Mouse (Mus musculus) forebrain, embryonic 16.5 days (tissue): ENCODE results near the gene Rab42. TPM values are rescaled to one million over a fixed set of nuclear protein-coding genes. Genes with fewer than 3 reads are reported as not detected.
"Not testable (repeated sequence)": the region's sequence is repeated elsewhere in the genome, so short reads cannot be mapped to it uniquely, and the experiment has no call there.

Source experiments
- ATAC-seq: fragments of 200-750 bp; cut with Nextera tagmentation; 2 replicates; pipeline ENCODE4 v1.8.0; 2017; ENCODE audit warnings: mild to moderate bottlenecking, moderate library complexity
- H3K27ac ChIP-seq: fragments of 300-500 bp; sonication (generic); 2 replicates; pipeline ENCODE4 v1.5.1; 2014; ENCODE audit warnings: low read length, control low read depth
- H3K27me3 ChIP-seq: fragments of 300-500 bp; sonication (generic); replicated peaks from 2 replicates; pipeline ENCODE4 v1.6.1; 2014; ENCODE audit warnings: low read length; ENCODE audit not compliant: control insufficient read depth, insufficient read depth
- H3K36me3 ChIP-seq: fragments of 300-500 bp; sonication (generic); 2 replicates; pipeline ENCODE4 v1.6.1; 2014; ENCODE audit not compliant: control insufficient read depth, insufficient read depth
- H3K4me1 ChIP-seq: fragments of 300-500 bp; sonication (generic); replicated peaks from 2 replicates; pipeline ENCODE4 v1.6.1; 2014; ENCODE audit warnings: low read length; ENCODE audit not compliant: control insufficient read depth, insufficient read depth
- H3K4me2 ChIP-seq: fragments of 300-500 bp; sonication (generic); 2 replicates; pipeline ENCODE4 v1.6.1; 2014; ENCODE audit warnings: mild to moderate bottlenecking, low read length, control low read depth
- H3K4me3 ChIP-seq: fragments of 300-500 bp; sonication (generic); replicated peaks from 2 replicates; pipeline ENCODE4 v1.5.1; 2014; ENCODE audit warnings: mild to moderate bottlenecking, low read length, control low read depth
- H3K9ac ChIP-seq: fragments of 300-500 bp; sonication (generic); replicated peaks from 2 replicates; pipeline ENCODE4 v1.6.1; 2014; ENCODE audit warnings: low read depth, low read length, control low read depth
- H3K9me3 ChIP-seq: fragments of 300-500 bp; sonication (generic); 2 replicates; pipeline ENCODE4 v1.6.1; 2016; ENCODE audit warnings: low read length; ENCODE audit not compliant: control insufficient read depth
- WGBS: fragments of 180-500 bp; shearing (Covaris S2); extraction: QIAGEN DNeasy Blood & Tissue Kit; methylation state at CpG from one replicate; pipeline ENCODE4 v1.1.7; 2014; 5-methylcytosine and 5-hydroxymethylcytosine counted together
- polyA plus RNA-seq: library from polyadenylated mRNA; unstranded; fragments of >200 nt; fragmentation: Nextera tagmentation; extraction: Ambion mirVana; gene quantifications from 2 replicates; pipeline ENCODE4 v1.2.1, GENCODE M21; 2015

The Rab42 gene
- polyA plus RNA-seq, 1 experiment from 2014 or later: 1.4 TPM

GRCm38 (mm10) chr4:132306004-132306403 is 2.8 kb upstream of the Rab42 start:
- no peak overlapping the region for H3K27ac ChIP-seq
- no peaks in the 10 kb centered on the region for H3K9me3 ChIP-seq
- no peak for ATAC-seq
- peaks cover 11% of the 10 kb centered on the region for H3K4me1 ChIP-seq
- H3K4me2 ChIP-seq: no peak overlapping the region
- WGBS: 70% methylated on average over 6 of the region's 6 CpGs
- peaks cover 8% of the 10 kb centered on the region for H3K36me3 ChIP-seq
- no peak overlapping the region for H3K9ac ChIP-seq
- no peaks in the 10 kb centered on the region for H3K27me3 ChIP-seq
- H3K4me3 ChIP-seq: no peak overlapping the region

- Histone ChIP-seq H3K36me3 (peaks cover 2% of the 10 kb centered on the region; the same call in 1 of the 2 replicates), H3K4me1 (peaks cover 8% of the 10 kb centered on the region), H3K4me3 (no peak overlapping the region), H3K27ac (no peak overlapping the region), H3K9me3 (no peaks in the 10 kb centered on the region), H3K9ac (no peak overlapping the region), H3K27me3 (no peaks in the 10 kb centered on the region), H3K4me2 (no peak overlapping the region)
- no peak for ATAC-seq
- WGBS: 91% methylated on average over 8 of the region's 8 CpGs
These were observed 2.1 kb upstream of the Rab42 start for GRCm38 (mm10) chr4:132305276-132305675.

GRCm38 (mm10) chr4:132303484-132303883 is 299 bp upstream of the Rab42 start:
- not testable (repeated sequence) for H3K27me3 ChIP-seq, H3K4me1 ChIP-seq, H3K9me3 ChIP-seq, H3K36me3 ChIP-seq, H3K27ac ChIP-seq, ATAC-seq
- peak overlapping the region; percentile 56 for H3K4me2 ChIP-seq
- peak overlapping the region; percentile 44 for H3K4me3 ChIP-seq
- peak overlapping the region; percentile 52; the same call in 1 of the 2 replicates for H3K9ac ChIP-seq
- 47% methylated on average over 6 of the region's 6 CpGs for WGBS

- H3K9me3 ChIP-seq: no peaks in the 10 kb centered on the region
- no peak overlapping the region for H3K27ac ChIP-seq
- peak overlapping the region; percentile 44 for H3K4me3 ChIP-seq
- peak overlapping the region; percentile 56 for H3K4me2 ChIP-seq
- no peaks in the 10 kb centered on the region for H3K4me1 ChIP-seq
- H3K36me3 ChIP-seq: no peaks in the 10 kb centered on the region
- 69% methylated on average over 16 of the region's 16 CpGs for WGBS
- H3K9ac ChIP-seq: no peak overlapping the region; the same call in 1 of the 2 replicates
- H3K27me3 ChIP-seq: no peaks in the 10 kb centered on the region
- ATAC-seq: no peak
These were observed 933 bp downstream of the Rab42 start for GRCm38 (mm10) chr4:132301965-132302938.

- no peak for ATAC-seq
- no peak overlapping the region for H3K27ac ChIP-seq
- H3K9ac ChIP-seq: no peak overlapping the region
- no peaks in the 10 kb centered on the region for H3K27me3 ChIP-seq
- H3K4me1 ChIP-seq: no peaks in the 10 kb centered on the region
- 74% methylated on average over 6 of the region's 6 CpGs for WGBS
- H3K9me3 ChIP-seq: no peaks in the 10 kb centered on the region
- H3K4me2 ChIP-seq: no peak overlapping the region
- H3K4me3 ChIP-seq: no peak overlapping the region
- no peaks in the 10 kb centered on the region for H3K36me3 ChIP-seq
These were observed 1.7 kb downstream of the Rab42 start for GRCm38 (mm10) chr4:132301486-132301885.

GRCm38 (mm10) chr4:132299849-132300248 is 3.3 kb downstream of the Rab42 start:
- 90% methylated on average over 1 of the region's 1 CpGs for WGBS
- Histone ChIP-seq H3K27me3 (no peaks in the 10 kb centered on the region), H3K27ac (no peak overlapping the region), H3K9ac (no peak overlapping the region), H3K36me3 (no peaks in the 10 kb centered on the region), H3K4me3 (no peak overlapping the region), H3K9me3 (no peaks in the 10 kb centered on the region), H3K4me2 (no peak overlapping the region), H3K4me1 (no peaks in the 10 kb centered on the region)
- ATAC-seq: no peak

GRCm38 (mm10) chr4:132295696-132296390 is 7.3 kb downstream of the Rab42 start:
- Histone ChIP-seq H3K27me3 (no peaks in the 10 kb centered on the region), H3K27ac (no peak overlapping the region), H3K9ac (no peak overlapping the region), H3K36me3 (peaks cover 5% of the 10 kb centered on the region), H3K9me3 (no peaks in the 10 kb centered on the region), H3K4me1 (no peaks in the 10 kb centered on the region), H3K4me2 (no peak overlapping the region), H3K4me3 (no peak overlapping the region)
- ATAC-seq: no peak
- WGBS: 49% methylated on average over 8 of the region's 8 CpGs

GRCm38 (mm10) chr4:132293682-132294240 is 9.4 kb downstream of the Rab42 start:
- peaks cover 8% of the 10 kb centered on the region for H3K36me3 ChIP-seq
- no peak for ATAC-seq
- no peak overlapping the region for H3K9ac ChIP-seq
- H3K9me3 ChIP-seq: no peaks in the 10 kb centered on the region
- H3K4me2 ChIP-seq: no peak overlapping the region
- no peak overlapping the region for H3K27ac ChIP-seq
- 88% methylated on average over 7 of the region's 7 CpGs for WGBS
- no peak overlapping the region for H3K4me3 ChIP-seq
- no peaks in the 10 kb centered on the region for H3K27me3 ChIP-seq
- H3K4me1 ChIP-seq: no peaks in the 10 kb centered on the region

GRCm38 (mm10) chr4:132292988-132293387 is 10.2 kb downstream of the Rab42 start:
- Histone ChIP-seq H3K27me3 (no peaks in the 10 kb centered on the region), H3K4me1 (no peaks in the 10 kb centered on the region), H3K9ac (no peak overlapping the region), H3K4me3 (no peak overlapping the region), H3K27ac (no peak overlapping the region), H3K9me3 (no peaks in the 10 kb centered on the region), H3K4me2 (no peak overlapping the region), H3K36me3 (peaks cover 8% of the 10 kb centered on the region)
- WGBS: 29% methylated on average over 4 of the region's 4 CpGs
- no peak for ATAC-seq
